Mouse (Mus musculus) hindbrain, embryonic 12.5 days (tissue): Measurements from ENCODE around the gene Mvb12b. TPM values are rescaled to one million over a fixed set of nuclear protein-coding genes. Genes with fewer than 3 reads are reported as not detected.

Source experiments
- ATAC-seq: fragments of 200-750 bp; cut with Nextera tagmentation; 2 replicates; pipeline ENCODE4 v1.8.0; 2017; ENCODE audit warnings: moderate TSS enrichment; ENCODE audit not compliant: low FRiP score
- H3K27ac ChIP-seq: fragments of 300-500 bp; sonication (generic); 2 replicates; pipeline ENCODE4 v1.5.1; 2016; ENCODE audit warnings: mild to moderate bottlenecking
- H3K27me3 ChIP-seq: fragments of 300-500 bp; sonication (generic); 2 replicates; pipeline ENCODE4 v1.6.1; 2016; ENCODE audit warnings: mild to moderate bottlenecking
- H3K36me3 ChIP-seq: fragments of 300-500 bp; sonication (generic); 2 replicates; pipeline ENCODE4 v1.6.1; 2016; ENCODE audit warnings: mild to moderate bottlenecking
- H3K4me1 ChIP-seq: fragments of 300-500 bp; sonication (generic); 2 replicates; pipeline ENCODE4 v1.6.1; 2016
- H3K4me2 ChIP-seq: fragments of 300-500 bp; sonication (generic); replicated peaks from 2 replicates; pipeline ENCODE4 v1.6.1; 2016; ENCODE audit warnings: mild to moderate bottlenecking
- H3K4me3 ChIP-seq: fragments of 300-500 bp; sonication (generic); 2 replicates; pipeline ENCODE4 v1.5.1; 2016; ENCODE audit warnings: mild to moderate bottlenecking
- H3K9ac ChIP-seq: fragments of 300-500 bp; sonication (generic); 2 replicates; pipeline ENCODE4 v1.6.1; 2016; ENCODE audit warnings: mild to moderate bottlenecking, moderate library complexity
- H3K9me3 ChIP-seq: fragments of 300-500 bp; sonication (generic); replicated peaks from 2 replicates; pipeline ENCODE4 v1.6.1; 2016; ENCODE audit warnings: mild to moderate bottlenecking
- WGBS: fragments of 180-500 bp; shearing (Covaris S2); methylation state at CpG from one replicate; pipeline ENCODE4 v1.1.7; 2016; 5-methylcytosine and 5-hydroxymethylcytosine counted together
- polyA plus RNA-seq: library from polyadenylated mRNA; unstranded; fragments of >200 nt; fragmentation: Nextera tagmentation; extraction: Ambion mirVana; gene quantifications from 2 replicates; pipeline ENCODE4 v1.2.1, GENCODE M21; 2016

Gene Mvb12b
- polyA plus RNA-seq, 1 experiment from 2014 or later, result 58.9 TPM

- H3K9ac ChIP-seq, result no peak overlapping the region
- 45% methylated on average over 3 of the region's 3 CpGs for WGBS
- peaks cover 22% of the 10 kb centered on the region for H3K4me1 ChIP-seq
- no peak overlapping the region for H3K27ac ChIP-seq
- peaks cover 38% of the 10 kb centered on the region for H3K27me3 ChIP-seq
- H3K4me3 ChIP-seq, result no peak overlapping the region
- no peak for ATAC-seq
- no peak overlapping the region for H3K4me2 ChIP-seq
- no peaks in the 10 kb centered on the region for H3K9me3 ChIP-seq
- no peaks in the 10 kb centered on the region for H3K36me3 ChIP-seq
Measured at GRCm38 (mm10) chr2:33708096-33708495, 179.7 kb downstream of the Mvb12b start.

GRCm38 (mm10) chr2:33706403-33706802, 181.3 kb downstream of the Mvb12b start:
- Histone ChIP-seq H3K36me3 (no peaks in the 10 kb centered on the region), H3K4me1 (peaks cover 20% of the 10 kb centered on the region), H3K9ac (no peak overlapping the region), H3K27me3 (peaks cover 29% of the 10 kb centered on the region), H3K4me2 (no peak overlapping the region), H3K9me3 (no peaks in the 10 kb centered on the region), H3K27ac (no peak overlapping the region), H3K4me3 (no peak overlapping the region)
- 69% methylated on average over 9 of the region's 9 CpGs for WGBS
- ATAC-seq, result no peak

- Histone ChIP-seq H3K9ac (no peak overlapping the region), H3K27me3 (peaks cover 24% of the 10 kb centered on the region), H3K27ac (no peak overlapping the region), H3K36me3 (no peaks in the 10 kb centered on the region), H3K4me1 (peaks cover 24% of the 10 kb centered on the region), H3K4me2 (no peak overlapping the region), H3K9me3 (no peaks in the 10 kb centered on the region), H3K4me3 (no peak overlapping the region)
- 38% methylated on average over 16 of the region's 16 CpGs for WGBS
- ATAC-seq, result no peak
Measured at GRCm38 (mm10) chr2:33705687-33706320, 181.9 kb downstream of the Mvb12b start.

- Histone ChIP-seq H3K4me3 (no peak overlapping the region), H3K9ac (no peak overlapping the region), H3K27ac (no peak overlapping the region), H3K9me3 (no peaks in the 10 kb centered on the region), H3K4me1 (peaks cover 28% of the 10 kb centered on the region), H3K27me3 (peaks cover 24% of the 10 kb centered on the region), H3K4me2 (no peak overlapping the region), H3K36me3 (no peaks in the 10 kb centered on the region)
- 46% methylated on average over 5 of the region's 5 CpGs for WGBS
- ATAC-seq, result no peak
Measured at GRCm38 (mm10) chr2:33703286-33703685, 184.5 kb downstream of the Mvb12b start.

DNA sequence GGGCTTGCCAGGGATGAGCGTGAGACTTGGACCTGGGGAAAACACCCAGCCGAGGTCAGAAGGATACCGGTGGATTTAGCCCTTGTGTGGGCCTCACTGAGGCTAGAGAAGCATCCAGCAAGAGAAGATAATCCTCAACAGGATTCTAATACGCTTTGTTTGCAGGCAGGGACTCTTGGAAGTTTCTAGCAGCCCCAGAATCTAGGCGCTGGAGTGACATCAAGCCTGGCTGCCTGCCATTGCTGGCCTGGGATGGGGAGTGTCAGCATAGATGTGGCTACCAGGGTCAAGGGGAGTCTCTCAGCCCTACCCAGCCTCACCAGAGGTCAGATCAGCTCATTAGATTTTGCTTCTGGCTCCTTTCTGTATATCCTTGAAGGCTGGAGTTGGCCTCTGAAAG, 185.0 kb downstream of the Mvb12b start:
- H3K4me2 ChIP-seq, result no peak overlapping the region
- no peaks in the 10 kb centered on the region for H3K36me3 ChIP-seq
- no peaks in the 10 kb centered on the region for H3K9me3 ChIP-seq
- peaks cover 24% of the 10 kb centered on the region for H3K4me1 ChIP-seq
- H3K27me3 ChIP-seq, result peaks cover 18% of the 10 kb centered on the region
- ATAC-seq, result no peak
- no peak overlapping the region for H3K27ac ChIP-seq
- 84% methylated on average over 5 of the region's 5 CpGs for WGBS
- H3K4me3 ChIP-seq, result no peak overlapping the region
- no peak overlapping the region for H3K9ac ChIP-seq

GRCm38 (mm10) chr2:33701446-33701815, 186.3 kb downstream of the Mvb12b start:
- WGBS, result 62% methylated on average over 7 of the region's 7 CpGs
- no peak for ATAC-seq
- no peak overlapping the region for H3K27ac ChIP-seq

GRCm38 (mm10) chr2:33700581-33701445, 186.9 kb downstream of the Mvb12b start:
- H3K4me2 ChIP-seq, result no peak overlapping the region
- H3K36me3 ChIP-seq, result no peaks in the 10 kb centered on the region
- no peak for ATAC-seq
- peaks cover 11% of the 10 kb centered on the region; the same call in 1 of the 2 replicates for H3K9me3 ChIP-seq
- 47% methylated on average over 15 of the region's 15 CpGs for WGBS
- H3K4me1 ChIP-seq, result peaks cover 18% of the 10 kb centered on the region
- H3K4me3 ChIP-seq, result no peak overlapping the region
- no peak overlapping the region for H3K27ac ChIP-seq
- no peak overlapping the region for H3K9ac ChIP-seq
- H3K27me3 ChIP-seq, result peaks cover 10% of the 10 kb centered on the region

More at GRCm38 (mm10) chr2:33701446-33701815, 186.3 kb downstream of the Mvb12b start:
- peaks cover 10% of the 10 kb centered on the region; the same call in 1 of the 2 replicates for H3K9me3 ChIP-seq
- no peak overlapping the region for H3K9ac ChIP-seq
- peaks cover 15% of the 10 kb centered on the region for H3K27me3 ChIP-seq
- H3K4me1 ChIP-seq, result peaks cover 24% of the 10 kb centered on the region
- no peak overlapping the region for H3K4me2 ChIP-seq
- no peak overlapping the region for H3K4me3 ChIP-seq
- no peaks in the 10 kb centered on the region for H3K36me3 ChIP-seq

- Histone ChIP-seq H3K27me3 (peaks cover 7% of the 10 kb centered on the region), H3K9ac (no peak overlapping the region), H3K9me3 (peaks cover 11% of the 10 kb centered on the region; the same call in 1 of the 2 replicates), H3K36me3 (no peaks in the 10 kb centered on the region), H3K4me1 (peaks cover 18% of the 10 kb centered on the region), H3K4me2 (no peak overlapping the region), H3K27ac (no peak overlapping the region), H3K4me3 (no peak overlapping the region)
- no peak for ATAC-seq
- WGBS, result 69% methylated on average over 3 of the region's 3 CpGs
Measured at GRCm38 (mm10) chr2:33698898-33699297, 188.8 kb downstream of the Mvb12b start.

GRCm38 (mm10) chr2:33696428-33696827, 191.3 kb downstream of the Mvb12b start:
- H3K9ac ChIP-seq, result no peak overlapping the region
- peaks cover 11% of the 10 kb centered on the region; the same call in 1 of the 2 replicates for H3K9me3 ChIP-seq
- ATAC-seq, result no peak
- no peaks in the 10 kb centered on the region for H3K36me3 ChIP-seq
- H3K4me1 ChIP-seq, result peaks cover 9% of the 10 kb centered on the region
- H3K27ac ChIP-seq, result no peak overlapping the region
- 68% methylated on average over 3 of the region's 3 CpGs for WGBS
- no peak overlapping the region for H3K4me3 ChIP-seq
- no peaks in the 10 kb centered on the region; the same call in 1 of the 2 replicates for H3K27me3 ChIP-seq
- no peak overlapping the region for H3K4me2 ChIP-seq

DNA sequence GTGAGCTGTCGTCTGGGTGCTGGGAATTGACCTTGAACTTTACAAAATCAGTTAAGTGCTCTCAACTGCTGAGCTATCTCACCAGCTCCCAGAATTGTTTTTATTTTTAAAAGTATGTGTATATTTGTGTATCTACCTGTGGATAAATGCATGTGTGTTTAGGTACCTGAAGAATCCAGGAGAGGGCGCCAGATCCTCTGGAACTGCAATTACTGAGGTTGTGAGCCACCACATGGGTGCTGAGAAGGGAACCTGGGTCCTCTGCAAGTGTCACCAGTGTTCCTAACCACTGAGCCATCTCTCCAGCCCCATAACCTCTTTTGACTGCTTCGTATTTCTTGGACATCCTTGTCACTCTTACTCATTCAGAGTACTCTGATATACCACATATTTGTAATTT, 193.8 kb downstream of the Mvb12b start:
- Histone ChIP-seq H3K4me2 (no peak overlapping the region), H3K27me3 (no peaks in the 10 kb centered on the region; the same call in none of the 2 replicates), H3K9ac (no peak overlapping the region), H3K4me1 (peaks cover 13% of the 10 kb centered on the region), H3K27ac (no peak overlapping the region), H3K9me3 (peaks cover 11% of the 10 kb centered on the region; the same call in 1 of the 2 replicates), H3K4me3 (no peak overlapping the region), H3K36me3 (no peaks in the 10 kb centered on the region)
- 72% methylated on average over 3 of the region's 3 CpGs for WGBS
- ATAC-seq, result no peak

DNA sequence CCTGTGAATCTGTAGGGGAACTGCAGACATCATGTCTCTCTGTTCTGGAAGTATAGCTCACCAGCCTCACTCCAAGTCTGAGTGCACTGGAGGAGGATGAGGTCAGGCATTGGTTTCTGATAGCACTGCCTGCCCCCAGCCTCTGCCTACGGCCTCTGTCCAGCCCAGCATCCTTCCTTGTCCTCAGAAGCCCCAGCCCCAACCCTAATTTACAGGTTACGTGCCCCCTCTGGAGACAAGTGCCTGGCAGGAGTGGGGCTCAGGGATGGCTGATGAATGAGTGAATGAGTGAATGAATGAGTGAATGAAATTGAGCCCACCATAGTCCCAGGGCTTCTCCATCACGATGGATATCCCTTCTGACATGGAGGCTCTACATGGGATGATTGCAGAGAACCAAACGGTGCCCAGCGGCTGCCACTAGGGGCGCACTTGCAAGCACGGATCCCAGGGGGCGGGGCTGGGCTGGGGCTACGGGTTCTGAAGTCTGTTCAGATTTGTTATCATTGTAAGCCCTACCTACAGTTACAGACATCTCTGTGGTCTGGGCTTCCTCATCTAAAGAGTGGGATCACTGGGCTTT, 197.8 kb downstream of the Mvb12b start:
- peak overlapping the region; percentile 69 for H3K27ac ChIP-seq
- H3K4me3 ChIP-seq, result no peak overlapping the region
- H3K9me3 ChIP-seq, result 0 out of 2 replicates have a peak, but pooled peaks cover 4% of the 10 kb centered on the region
- H3K27me3 ChIP-seq, result peaks cover 3% of the 10 kb centered on the region
- ATAC-seq, result no peak
- WGBS, result 39% methylated on average over 9 of the region's 9 CpGs
- peaks cover 18% of the 10 kb centered on the region for H3K4me1 ChIP-seq
- H3K9ac ChIP-seq, result 0 out of 2 replicates have a peak overlapping the region, but pooled peaks have one; percentile 9
- H3K4me2 ChIP-seq, result no peak overlapping the region
- H3K36me3 ChIP-seq, result no peaks in the 10 kb centered on the region
